Mouse (Mus musculus): ENCODE measurements around the gene Gm12185.
"Not testable (repeated sequence)": the region's sequence is repeated elsewhere in the genome, so short reads cannot be mapped to it uniquely, and the experiment has no call there.

DNA sequence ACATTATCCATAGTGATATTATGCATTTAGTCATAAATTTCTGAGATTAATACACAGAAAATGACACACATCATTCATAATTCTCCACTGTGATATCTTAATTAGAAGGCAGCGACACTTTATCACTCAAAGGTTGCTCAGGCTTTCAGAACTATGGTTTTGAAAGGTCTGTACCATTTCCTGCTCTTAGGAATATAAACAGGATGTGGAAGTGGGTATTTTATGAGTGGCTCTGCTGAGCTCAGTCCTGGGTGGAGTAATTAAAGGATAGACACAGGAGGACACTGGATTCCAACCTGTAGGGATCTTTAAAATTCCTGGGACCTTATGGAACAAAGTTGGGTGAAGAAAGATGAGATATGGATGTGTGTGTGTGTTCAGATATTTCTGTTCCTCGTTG is 14.3 kb upstream of the Gm12185 start:
- not testable (repeated sequence) for TF ChIP-seq GATA1 (IDR thresholded peaks at IDR 0.05; ENCODE audit: borderline replicate concordance, low read length); FLI1 (IDR thresholded peaks at IDR 0.05; ENCODE audit: low read length)

Measured in megakaryocyte, embryonic 14.5 days (primary cell).